Mouse (Mus musculus): ENCODE data around the gene 4933427D14Rik.
"Not testable (repeated sequence)": the region's sequence is repeated elsewhere in the genome, so short reads cannot be mapped to it uniquely, and the experiment has no call there.

4933427D14Rik gene

GRCm38 (mm10) chr11:72205256-72205655, 2.0 kb downstream of the 4933427D14Rik start:
- in situ Hi-C loops (cut with MboI, MseI), result no loop called here

DNA sequence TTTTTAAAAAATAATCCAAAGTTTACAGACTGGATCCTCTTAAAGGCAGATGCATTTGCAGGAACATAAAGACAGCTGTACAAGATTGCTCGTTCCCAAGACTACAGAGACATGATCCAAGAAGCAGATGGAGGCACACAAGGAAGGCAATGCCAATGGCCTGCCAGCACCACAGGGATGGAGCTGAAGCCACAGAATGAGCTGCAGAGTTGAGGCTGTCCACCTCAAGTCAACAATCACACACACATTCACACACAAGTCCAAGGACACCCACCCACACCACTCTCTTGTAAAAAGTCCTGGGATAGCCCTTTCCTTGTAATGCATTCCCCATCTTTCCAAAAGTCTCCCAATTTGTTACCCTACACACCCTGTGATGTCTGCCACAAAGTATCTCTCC, 3.8 kb downstream of the 4933427D14Rik start:
- in situ Hi-C loops (cut with MboI, MseI), result no loop called here

DNA sequence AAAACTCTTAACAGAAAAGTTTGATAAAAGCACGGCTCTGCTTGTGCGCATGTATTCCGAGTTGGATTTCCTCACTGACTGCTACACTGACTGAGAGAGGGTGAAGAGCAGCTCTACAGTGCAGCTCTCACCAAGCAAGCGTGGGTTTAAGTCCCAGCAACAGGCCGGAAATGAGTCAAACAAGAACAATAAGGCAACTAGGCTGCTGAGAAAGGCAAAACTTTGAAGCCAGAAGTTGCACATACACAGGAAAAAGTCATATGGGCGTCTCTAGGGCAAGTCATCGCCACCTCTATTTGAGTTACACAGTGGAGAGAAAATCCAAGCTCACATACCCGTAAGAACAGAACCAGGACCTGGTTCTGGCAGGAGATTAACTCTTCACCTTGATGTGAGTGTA, 10.8 kb downstream of the 4933427D14Rik start:
- in situ Hi-C loops (cut with MboI, MseI), result no loop called here

- in situ Hi-C loops (cut with MboI, MseI), result no loop called here
Observed at GRCm38 (mm10) chr11:72194259-72194658, 13.0 kb downstream of the 4933427D14Rik start.

DNA sequence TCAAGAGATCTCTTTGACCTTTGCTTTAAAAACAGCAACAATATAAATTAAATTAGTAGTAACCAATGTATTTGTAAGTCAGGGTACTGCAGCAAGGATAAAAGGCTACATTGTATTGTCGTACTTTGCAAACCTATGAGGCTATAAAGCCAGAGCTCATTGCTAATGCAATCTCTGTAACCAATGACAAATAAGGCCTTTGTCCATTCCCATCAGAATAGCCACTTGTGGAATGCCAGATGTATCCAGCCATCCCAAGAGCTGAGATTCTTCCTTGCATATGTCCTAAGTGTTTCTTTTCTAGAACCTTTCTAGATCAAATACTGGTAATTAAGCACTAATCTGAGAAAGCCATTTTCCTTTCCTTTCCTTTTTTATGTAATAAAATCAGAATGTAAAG, 16.4 kb downstream of the 4933427D14Rik start:
- in situ Hi-C loops (cut with MboI, MseI), result no loop called here

DNA sequence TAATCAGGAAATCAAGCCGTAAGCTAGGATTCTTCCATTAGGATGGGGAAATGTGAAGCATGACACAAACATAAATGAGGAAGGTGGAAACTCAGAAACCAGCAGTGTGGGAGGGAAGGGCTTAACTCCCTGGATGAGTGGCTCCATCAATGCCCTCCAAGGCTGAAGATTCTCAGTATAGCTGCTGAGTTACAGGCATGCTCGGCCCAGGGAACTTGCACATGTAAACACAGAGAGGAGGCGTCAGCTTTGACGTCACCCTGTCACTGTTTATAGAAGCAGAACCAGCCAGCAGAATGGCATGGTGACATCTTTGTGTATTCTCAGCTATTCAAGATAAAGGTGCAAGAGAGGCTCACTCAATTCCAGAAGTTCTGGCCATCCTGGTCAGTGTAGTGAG, 23.0 kb downstream of the 4933427D14Rik start:
- in situ Hi-C loops (cut with MboI, MseI), result no loop called here

- in situ Hi-C loops (cut with MboI, MseI), result no loop called here
Observed at GRCm38 (mm10) chr11:72181136-72181535, 26.1 kb downstream of the 4933427D14Rik start.

DNA sequence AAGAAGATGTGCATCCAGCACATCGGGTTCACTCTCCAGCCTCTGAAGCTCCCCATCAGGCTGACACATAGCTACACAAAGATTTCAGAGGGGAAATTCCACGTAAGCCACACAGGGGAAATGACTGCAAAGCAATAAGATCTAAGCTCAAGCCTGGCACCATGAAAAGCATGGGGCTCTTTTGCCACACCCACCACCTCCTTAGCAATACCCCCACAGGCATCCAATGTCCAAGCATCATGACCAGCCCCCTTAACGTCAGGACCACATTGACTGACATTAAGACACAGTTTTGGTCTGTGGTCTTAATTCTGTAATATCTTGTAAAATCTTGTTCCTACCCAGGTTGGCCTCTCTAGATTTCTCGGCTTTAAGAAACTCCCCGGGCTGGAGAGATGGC, 26.7 kb downstream of the 4933427D14Rik start:
- in situ Hi-C loops (cut with MboI, MseI), result no loop called here

DNA sequence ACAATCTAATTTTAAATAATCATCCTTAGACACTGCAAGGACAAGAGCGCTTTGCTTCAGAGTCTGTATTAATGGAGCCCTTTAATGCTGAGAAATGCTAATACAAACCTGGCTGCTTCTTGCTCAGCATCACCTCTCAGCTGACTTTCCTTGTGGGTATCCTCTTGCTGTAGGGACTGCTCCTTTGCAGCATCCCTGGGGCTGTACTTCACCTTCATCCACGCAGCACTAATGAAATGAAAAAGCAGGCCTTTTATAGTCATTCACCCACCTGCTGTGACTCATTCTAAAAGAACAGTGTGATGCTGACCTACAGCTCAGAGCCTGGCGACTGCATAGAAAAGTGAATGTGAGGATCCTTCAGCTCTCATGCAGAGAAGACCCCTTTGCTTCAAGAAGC, 30.7 kb downstream of the 4933427D14Rik start:
- in situ Hi-C loops (cut with MboI, MseI), result no loop called here

DNA sequence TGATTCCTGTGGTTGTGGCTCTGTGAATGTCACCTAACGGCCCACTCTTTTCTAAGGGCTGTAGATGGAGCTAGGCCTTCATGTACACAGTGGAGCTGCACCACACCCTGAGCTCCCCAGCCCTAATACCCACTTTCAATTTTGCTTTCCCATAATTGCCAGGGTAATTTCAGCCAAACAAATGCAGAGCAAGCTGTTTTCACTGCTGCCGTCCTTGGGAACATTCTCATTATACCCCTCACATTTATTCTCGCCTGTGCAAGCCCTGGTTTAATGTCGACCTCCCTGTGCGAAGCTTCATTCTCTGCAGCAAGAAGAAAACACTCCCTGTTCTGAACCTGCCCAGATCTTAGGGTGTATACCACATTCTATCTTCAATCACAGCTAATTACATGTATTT, 31.3 kb downstream of the 4933427D14Rik start:
- in situ Hi-C loops (cut with MboI, MseI), result no loop called here

DNA sequence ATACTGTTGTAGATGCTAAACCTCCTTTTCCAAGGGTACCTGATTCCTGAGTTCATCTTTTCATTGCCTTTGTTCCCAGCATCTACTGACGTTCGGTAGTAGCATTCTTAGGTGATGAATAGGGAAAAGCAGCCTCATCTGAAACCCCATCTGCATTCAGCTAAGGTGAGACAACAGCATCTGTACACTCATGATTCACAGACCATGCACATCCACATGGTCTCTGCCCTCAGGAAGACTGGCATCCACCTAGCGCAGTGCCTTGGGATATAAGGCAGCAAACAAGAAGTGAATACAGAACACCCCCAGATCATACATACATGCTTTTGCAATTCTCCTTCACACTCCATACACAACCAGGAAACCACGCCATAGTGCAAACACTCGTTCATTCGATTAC, 32.5 kb downstream of the 4933427D14Rik start:
- in situ Hi-C loops (cut with MboI, MseI), result no loop called here

GRCm38 (mm10) chr11:72173506-72173905, 33.8 kb downstream of the 4933427D14Rik start:
- in situ Hi-C loops (cut with MboI, MseI), result no loop called here

DNA sequence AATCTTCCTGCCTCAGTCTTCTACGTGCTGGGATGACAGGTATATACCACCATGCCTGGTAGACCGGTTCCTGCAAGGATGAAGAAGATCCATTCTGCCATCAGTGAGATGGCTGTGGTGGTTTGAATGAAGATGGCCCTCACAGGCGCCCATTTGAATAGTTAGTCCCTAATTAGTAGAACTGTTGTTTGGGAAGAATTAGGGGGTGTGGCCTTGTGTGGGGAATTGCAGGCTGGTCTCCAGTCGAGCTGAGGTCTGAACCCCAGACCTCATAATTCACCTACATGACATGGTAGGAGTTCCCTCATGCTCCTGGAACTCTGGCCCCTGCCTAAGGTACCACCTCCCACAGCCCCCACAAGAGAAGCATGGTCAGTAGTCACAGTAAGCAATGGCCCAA, 35.4 kb downstream of the 4933427D14Rik start:
- in situ Hi-C loops (cut with MboI, MseI), result not testable (repeated sequence)

GRCm38 (mm10) chr11:72169871-72170270, 37.4 kb downstream of the 4933427D14Rik start:
- in situ Hi-C loops (cut with MboI, MseI), result no loop called here

DNA sequence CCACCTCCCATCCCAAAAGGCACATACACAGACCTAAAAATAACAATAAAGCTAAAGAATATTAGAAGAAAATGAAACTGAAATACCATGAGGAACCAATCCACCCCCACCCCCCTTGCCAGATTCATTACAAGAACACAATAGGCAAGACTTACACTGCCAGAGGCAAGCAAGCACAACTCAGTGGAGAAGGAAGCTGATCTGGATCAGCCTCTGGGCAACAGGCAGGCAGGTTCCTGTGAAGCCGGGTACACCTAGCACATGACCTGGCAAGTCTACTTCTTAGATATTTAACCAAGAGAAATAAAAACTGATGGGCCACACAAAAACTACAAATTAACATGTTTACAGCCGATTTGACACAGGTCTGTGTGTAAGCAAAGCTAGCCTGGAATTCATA, 44.1 kb downstream of the 4933427D14Rik start:
- in situ Hi-C loops (cut with MboI, MseI), result no loop called here

GRCm38 (mm10) chr11:72156624-72157023, 50.6 kb downstream of the 4933427D14Rik start:
- in situ Hi-C loops (cut with MboI, MseI), result no loop called here

DNA sequence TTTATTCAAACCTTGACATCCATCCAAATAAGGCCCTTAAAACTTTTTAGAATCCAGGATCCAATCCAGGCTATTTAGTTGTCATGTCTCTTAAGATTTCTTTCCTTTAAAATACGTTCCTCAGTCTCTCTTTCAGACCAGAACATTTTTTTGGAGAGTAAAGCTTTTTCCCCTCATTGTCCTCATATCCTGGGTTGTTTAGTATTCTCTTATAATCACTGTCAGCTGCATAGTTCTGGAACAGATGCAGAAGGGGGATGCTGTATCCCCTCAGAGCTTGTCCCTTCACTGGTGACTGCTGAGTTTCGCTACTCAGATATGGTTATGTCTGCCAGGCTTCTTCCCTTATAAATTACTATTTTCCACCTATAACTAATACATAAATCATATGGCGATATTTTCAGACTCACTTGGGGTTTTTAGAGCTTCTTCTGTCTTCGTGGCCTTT, 51.3 kb downstream of the 4933427D14Rik start:
- in situ Hi-C loops (cut with MboI, MseI), result no loop called here

DNA sequence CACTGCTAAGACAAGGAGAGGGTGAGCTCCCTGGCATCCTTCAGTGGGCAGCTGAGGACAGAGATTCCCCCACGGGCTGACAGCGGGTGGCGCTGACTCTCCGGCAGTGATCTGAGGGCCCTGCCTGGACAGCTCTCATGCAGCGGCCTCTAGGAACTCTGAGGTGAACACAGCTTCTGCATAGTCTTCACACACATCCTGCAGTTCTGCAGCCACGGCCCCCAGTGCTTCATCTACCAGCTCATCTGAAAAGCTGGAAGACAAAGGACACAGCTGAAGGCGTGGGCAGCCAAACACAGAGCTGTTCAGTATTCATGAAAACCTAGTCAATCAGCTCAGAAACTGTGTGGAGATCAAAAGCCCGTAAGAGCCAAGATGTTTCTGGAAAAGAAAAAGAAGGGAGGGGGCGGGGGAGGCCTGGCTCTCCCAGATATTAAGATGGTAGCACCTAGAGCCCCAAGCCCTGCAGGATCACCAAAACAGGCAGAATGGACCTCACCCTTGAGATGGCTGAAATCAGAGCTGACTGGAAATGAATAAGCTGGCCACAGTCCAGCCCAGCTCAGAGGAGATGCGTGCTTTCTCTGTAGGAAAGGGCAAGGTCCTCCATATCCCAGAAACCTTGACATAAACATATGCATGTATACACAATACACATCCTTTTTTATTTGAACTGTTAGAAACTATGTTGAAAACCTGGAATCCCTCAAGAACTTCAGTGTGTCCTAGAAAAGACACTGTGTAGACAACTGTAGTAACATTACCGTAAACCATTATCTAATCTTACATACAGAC, 51.9 kb downstream of the 4933427D14Rik start:
- in situ Hi-C loops (cut with MboI, MseI), result no loop called here

DNA sequence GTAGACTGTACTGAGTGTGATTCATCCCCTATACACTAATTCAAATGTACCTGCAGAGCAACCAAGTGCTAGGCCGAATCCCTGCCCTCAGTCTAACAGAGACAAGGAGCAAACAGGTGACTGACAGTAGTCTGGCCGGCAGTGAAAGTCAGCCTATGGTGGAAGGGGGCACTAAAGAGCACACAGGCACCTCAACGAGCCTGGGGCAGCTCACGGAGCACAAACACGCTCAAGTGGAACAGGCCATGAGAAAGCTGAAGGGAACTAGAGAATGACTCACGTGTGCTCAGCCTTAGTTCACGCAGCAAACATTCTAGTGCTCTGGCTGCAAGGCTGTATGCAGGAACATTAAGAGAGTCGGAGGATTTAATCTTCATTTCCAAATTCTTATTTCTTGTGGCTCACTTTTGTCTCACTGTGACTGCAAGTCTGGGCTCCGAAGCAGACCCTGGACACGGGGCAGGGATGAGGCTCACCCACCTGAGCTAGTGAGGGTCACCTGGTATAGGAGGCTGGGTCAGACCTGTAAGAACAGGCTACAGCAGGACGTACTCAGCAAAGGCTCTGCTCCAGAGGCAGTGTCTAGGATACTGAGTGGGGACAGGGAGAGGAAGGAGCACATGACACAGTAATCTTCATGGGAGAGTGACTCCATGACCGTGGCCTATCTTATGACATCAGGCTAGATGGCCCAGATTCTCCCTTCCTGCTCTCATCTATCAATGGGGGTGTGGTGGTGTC, 54.0 kb downstream of the 4933427D14Rik start:
- in situ Hi-C loops (cut with MboI, MseI), result no loop called here

DNA sequence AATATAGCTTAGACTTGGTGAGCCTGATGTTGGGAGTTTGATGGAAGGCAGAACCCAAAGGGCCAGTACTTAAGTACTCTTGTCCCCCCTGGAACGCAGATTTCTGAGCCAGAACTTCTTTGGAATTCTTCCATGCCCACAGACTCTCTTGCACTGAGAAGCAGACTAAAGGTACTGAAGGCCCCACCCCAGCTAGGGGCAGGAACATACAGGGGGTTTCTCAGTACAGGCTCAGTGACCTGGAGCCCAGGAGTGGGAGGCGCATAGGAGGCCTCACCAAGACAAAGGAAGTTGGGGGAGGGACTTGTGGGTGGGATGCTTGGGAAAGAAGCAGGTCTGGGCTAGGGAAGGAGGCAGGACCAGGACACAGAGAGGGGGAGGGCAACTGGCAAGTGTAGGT, 56.1 kb downstream of the 4933427D14Rik start:
- in situ Hi-C loops (cut with MboI, MseI), result no loop called here

DNA sequence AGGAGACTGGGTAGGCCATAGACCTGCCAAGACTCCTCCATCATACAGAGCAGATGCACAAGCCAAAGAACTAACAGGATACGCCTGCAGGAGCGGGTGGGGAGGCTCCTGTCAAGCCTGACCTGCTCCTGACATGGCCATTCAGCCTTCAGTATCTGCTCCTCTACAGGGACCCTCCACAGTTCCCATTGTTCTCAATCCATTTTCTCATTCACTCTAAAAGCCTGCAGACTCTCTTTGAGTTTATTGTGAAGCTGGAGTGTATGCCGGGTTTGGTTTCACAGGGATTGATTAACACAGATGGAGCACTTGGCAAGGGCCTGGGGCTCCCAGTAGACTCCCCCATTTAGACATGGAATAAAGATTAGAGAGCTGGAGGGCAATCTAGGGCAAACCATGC, 59.3 kb downstream of the 4933427D14Rik start:
- in situ Hi-C loops (cut with MboI, MseI), result no loop called here

DNA sequence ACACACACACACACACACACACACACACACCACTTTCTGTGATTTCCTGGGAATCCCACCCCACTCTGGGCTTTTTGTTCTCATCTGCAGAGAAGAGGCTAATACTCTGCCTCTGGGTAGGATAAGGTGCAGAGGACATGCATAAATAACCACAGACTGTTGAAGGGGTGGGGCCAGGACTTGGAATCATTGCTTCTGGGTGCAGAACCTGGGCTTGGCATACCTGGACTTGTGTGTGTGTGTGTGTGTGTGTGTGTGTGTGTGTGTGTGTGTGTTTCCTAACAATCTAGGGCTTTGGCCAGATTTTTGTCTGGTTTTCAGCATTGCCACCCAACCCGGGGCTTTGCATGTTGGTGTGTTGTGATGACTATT, 61.4 kb downstream of the 4933427D14Rik start:
- in situ Hi-C loops (cut with MboI, MseI), result no loop called here
